Mouse (Mus musculus): ENCODE data around the gene Hcn1. TPM values are rescaled to one million over a fixed set of nuclear protein-coding genes. Genes with fewer than 3 reads are reported as not detected.

Gene Hcn1
- polyA plus RNA-seq, 2 experiments = under 0.01 TPM; not detected in 1

GRCm38 (mm10) chr13:117938761-117939160, 336.6 kb downstream of the Hcn1 start:
- TF ChIP-seq EP300 (IDR thresholded peaks at IDR 0.05; ENCODE audit: low read depth) (no peak), CTCF (IDR thresholded peaks at IDR 0.05; ENCODE audit: low read depth) (no peak)
- no peaks in the 10 kb centered on the region for H3K4me1 ChIP-seq (replicated peaks; ENCODE audit: control insufficient read depth in 2 of 2, insufficient read depth in 2 of 2, low read length in 1 of 2)
- 64% methylated on average over 1 of the region's 1 CpGs for WGBS (ENCODE audit: insufficient replicate concordance)
- DNase-seq (ENCODE audit: low read depth in 3 of 3, low spot score in 3 of 3) = no peak
- H3K27ac ChIP-seq = no peak overlapping the region
- no peak overlapping the region for H3K9ac ChIP-seq (replicated peaks)
- H3K4me3 ChIP-seq (ENCODE audit: insufficient read depth in 1 of 2, low read depth in 2 of 2, low read length in 2 of 2) = no peak overlapping the region
- H3K4me2 ChIP-seq (ENCODE audit: low read depth) = no peak overlapping the region
- H3K9me3 ChIP-seq (ENCODE audit: control insufficient read depth, low read length) = no peaks in the 10 kb centered on the region
- H3K36me3 ChIP-seq (replicated peaks; ENCODE audit: control insufficient read depth, insufficient read depth, low read depth) = no peaks in the 10 kb centered on the region
- ATAC-seq (ENCODE audit: insufficient read depth) = no peak
- no peaks in the 10 kb centered on the region for H3K27me3 ChIP-seq (ENCODE audit: control insufficient read depth, insufficient read depth, low read length)

- H3K36me3 ChIP-seq (replicated peaks; ENCODE audit: control insufficient read depth, insufficient read depth, low read depth) = no peaks in the 10 kb centered on the region
- DNase-seq (ENCODE audit: low read depth in 3 of 3, low spot score in 3 of 3) (no peak), ATAC-seq (ENCODE audit: insufficient read depth) (no peak)
- H3K27me3 ChIP-seq (ENCODE audit: control insufficient read depth, insufficient read depth, low read length) = no peaks in the 10 kb centered on the region
- TF ChIP-seq EP300 (IDR thresholded peaks at IDR 0.05; ENCODE audit: low read depth) = no peak
- no peak for TF ChIP-seq CTCF (IDR thresholded peaks at IDR 0.05; ENCODE audit: low read depth)
- H3K9ac ChIP-seq (replicated peaks) = no peak overlapping the region
- 76% methylated on average over 8 of the region's 8 CpGs for WGBS (ENCODE audit: insufficient replicate concordance)
- no peak overlapping the region for H3K4me2 ChIP-seq (ENCODE audit: low read depth)
- no peak overlapping the region for H3K4me3 ChIP-seq (ENCODE audit: insufficient read depth in 1 of 2, low read depth in 2 of 2, low read length in 2 of 2)
- H3K9me3 ChIP-seq (ENCODE audit: control insufficient read depth, low read length) = no peaks in the 10 kb centered on the region
- no peak overlapping the region for H3K27ac ChIP-seq
- H3K4me1 ChIP-seq (replicated peaks; ENCODE audit: control insufficient read depth in 2 of 2, insufficient read depth in 2 of 2, low read length in 1 of 2) = no peaks in the 10 kb centered on the region
Measured at GRCm38 (mm10) chr13:117940536-117941280, 338.6 kb downstream of the Hcn1 start.

GRCm38 (mm10) chr13:117946843-117947242, 344.7 kb downstream of the Hcn1 start:
- no peak for TF ChIP-seq CTCF (IDR thresholded peaks at IDR 0.05; ENCODE audit: low read depth)
- TF ChIP-seq EP300 (IDR thresholded peaks at IDR 0.05; ENCODE audit: low read depth) = no peak
- H3K27me3 ChIP-seq (ENCODE audit: control insufficient read depth, insufficient read depth, low read length) = no peaks in the 10 kb centered on the region
- no peak overlapping the region for H3K4me2 ChIP-seq (ENCODE audit: low read depth)
- DNase-seq (ENCODE audit: low read depth in 3 of 3, low spot score in 3 of 3) (no peak), ATAC-seq (ENCODE audit: insufficient read depth) (no peak)
- no peaks in the 10 kb centered on the region for H3K4me1 ChIP-seq (replicated peaks; ENCODE audit: control insufficient read depth in 2 of 2, insufficient read depth in 2 of 2, low read length in 1 of 2)
- WGBS (ENCODE audit: insufficient replicate concordance) = 55% methylated on average over 3 of the region's 3 CpGs
- no peaks in the 10 kb centered on the region for H3K9me3 ChIP-seq (ENCODE audit: control insufficient read depth, low read length)
- H3K9ac ChIP-seq (replicated peaks) = no peak overlapping the region
- no peaks in the 10 kb centered on the region for H3K36me3 ChIP-seq (replicated peaks; ENCODE audit: control insufficient read depth, insufficient read depth, low read depth)
- no peak overlapping the region for H3K27ac ChIP-seq
- no peak overlapping the region for H3K4me3 ChIP-seq (ENCODE audit: insufficient read depth in 1 of 2, low read depth in 2 of 2, low read length in 2 of 2)

GRCm38 (mm10) chr13:117947704-117948376, 345.7 kb downstream of the Hcn1 start:
- TF ChIP-seq CTCF (IDR thresholded peaks at IDR 0.05; ENCODE audit: low read depth) (no peak), EP300 (IDR thresholded peaks at IDR 0.05; ENCODE audit: low read depth) (no peak)
- Histone ChIP-seq H3K27me3 (ENCODE audit: control insufficient read depth, insufficient read depth, low read length) (no peaks in the 10 kb centered on the region), H3K9ac (replicated peaks) (no peak overlapping the region), H3K27ac (no peak overlapping the region), H3K36me3 (replicated peaks; ENCODE audit: control insufficient read depth, insufficient read depth, low read depth) (no peaks in the 10 kb centered on the region), H3K4me2 (ENCODE audit: low read depth) (no peak overlapping the region), H3K4me1 (replicated peaks; ENCODE audit: control insufficient read depth in 2 of 2, insufficient read depth in 2 of 2, low read length in 1 of 2) (no peaks in the 10 kb centered on the region), H3K4me3 (ENCODE audit: insufficient read depth in 1 of 2, low read depth in 2 of 2, low read length in 2 of 2) (no peak overlapping the region), H3K9me3 (ENCODE audit: control insufficient read depth, low read length) (no peaks in the 10 kb centered on the region)
- DNase-seq (ENCODE audit: low read depth in 3 of 3, low spot score in 3 of 3) (no peak), ATAC-seq (ENCODE audit: insufficient read depth) (no peak)
- WGBS (ENCODE audit: insufficient replicate concordance) = 37% methylated on average over 1 of the region's 1 CpGs
